Mouse (Mus musculus): ENCODE measurements at regions not wholly inside any gene's neighbourhood (a gene's known extent, or its start where the extent isn't known, plus 50 kb on each side); places are given as distances from the start of the nearest gene placed in this dataset.

DNA sequence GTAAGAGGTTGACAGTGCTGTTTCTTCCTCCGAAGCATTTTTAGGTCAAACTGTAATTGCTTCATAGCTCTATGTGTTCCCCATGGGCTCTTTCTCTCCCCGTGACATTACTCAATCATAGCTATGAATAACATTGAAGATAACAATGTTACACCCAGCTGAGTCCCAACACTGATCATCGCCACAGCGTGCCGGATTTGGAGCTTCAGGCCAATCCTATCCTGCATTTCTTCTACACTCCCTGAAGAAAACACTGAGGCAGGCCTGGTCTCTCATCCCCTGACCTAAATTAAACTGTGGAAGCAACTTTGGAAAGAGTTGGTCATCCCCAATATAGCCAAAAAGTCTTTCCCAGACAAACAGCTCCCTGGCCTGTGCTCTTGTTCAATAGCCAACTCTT lies 168.7 kb upstream of the Phyhipl start:
- TF ChIP-seq POLR2A (IDR thresholded peaks at IDR 0.05; ENCODE audit: insufficient read depth, low read depth, low read length) (no peak), CTCF (IDR thresholded peaks at IDR 0.05) (no peak)

Measured in heart, adult 2 months (tissue).